Mouse (Mus musculus) midbrain, embryonic 14.5 days (tissue): Measurements from ENCODE around the gene Sobp. TPM values are rescaled to one million over a fixed set of nuclear protein-coding genes. Genes with fewer than 3 reads are reported as not detected.

Experiments
- ATAC-seq: fragments of 200-750 bp; cut with Nextera tagmentation; 2 replicates; pipeline ENCODE4 v1.8.0; 2017; ENCODE audit warnings: moderate number of reproducible peaks, moderate library complexity; ENCODE audit not compliant: low FRiP score, low TSS enrichment
- DNase-seq: peaks from one replicate; pipeline ENCODE4 v3.0.0-alpha.2; 2015
- H3K27ac ChIP-seq: fragments of 300-500 bp; sonication (generic); replicated peaks from 2 replicates; pipeline ENCODE4 v1.5.1; 2014; ENCODE audit warnings: mild to moderate bottlenecking, low read depth, low read length, moderate library complexity
- H3K27me3 ChIP-seq: fragments of 300-500 bp; sonication (generic); 2 replicates; pipeline ENCODE4 v1.6.1; 2014; ENCODE audit warnings: low read length, control low read depth, mixed read lengths; ENCODE audit not compliant: control insufficient read depth, insufficient read depth
- H3K36me3 ChIP-seq: fragments of 300-500 bp; sonication (generic); 2 replicates; pipeline ENCODE4 v1.6.1; 2014; ENCODE audit warnings: low read length, control low read depth; ENCODE audit not compliant: control insufficient read depth, insufficient read depth
- H3K4me1 ChIP-seq: fragments of 300-500 bp; sonication (generic); 2 replicates; pipeline ENCODE4 v1.6.1; 2014; ENCODE audit warnings: mild to moderate bottlenecking, antibody characterized with exemption, low read length, control low read depth; ENCODE audit not compliant: control insufficient read depth, insufficient read depth
- H3K4me2 ChIP-seq: fragments of 300-500 bp; sonication (generic); 2 replicates; pipeline ENCODE4 v1.6.1; 2014; ENCODE audit warnings: mild to moderate bottlenecking, low read length, moderate library complexity
- H3K4me3 ChIP-seq: fragments of 300-500 bp; sonication (generic); replicated peaks from 2 replicates; pipeline ENCODE4 v1.5.1; 2014; ENCODE audit warnings: low read depth, low read length
- H3K9ac ChIP-seq: fragments of 300-500 bp; sonication (generic); replicated peaks from 2 replicates; pipeline ENCODE4 v1.6.1; 2014; ENCODE audit warnings: mild to moderate bottlenecking, low read length, moderate library complexity
- H3K9me3 ChIP-seq: fragments of 300-500 bp; sonication (generic); 2 replicates; pipeline ENCODE4 v1.6.1; 2016; ENCODE audit warnings: low read length, control low read depth, mixed read lengths; ENCODE audit not compliant: control insufficient read depth
- WGBS: fragments of 180-500 bp; shearing (Covaris S2); extraction: QIAGEN DNeasy Blood & Tissue Kit; methylation state at CpG from one replicate; pipeline ENCODE4 v1.1.7; 2014; 5-methylcytosine and 5-hydroxymethylcytosine counted together
- polyA plus RNA-seq: library from polyadenylated mRNA; unstranded; fragments of >200 nt; fragmentation: Nextera tagmentation; extraction: Ambion mirVana; gene quantifications from 2 replicates; pipeline ENCODE4 v1.2.1, GENCODE M21; 2014

Sobp gene
- polyA plus RNA-seq, 1 experiment from 2014 or later: 21.2 TPM

GRCm38 (mm10) chr10:43073281-43073680 lies 101.0 kb downstream of the Sobp start:
- H3K4me1 ChIP-seq: peaks cover 28% of the 10 kb centered on the region
- H3K4me2 ChIP-seq: no peak overlapping the region
- 21% methylated on average over 8 of the region's 8 CpGs for WGBS
- no peaks in the 10 kb centered on the region for H3K36me3 ChIP-seq
- H3K9me3 ChIP-seq: no peaks in the 10 kb centered on the region
- H3K4me3 ChIP-seq: no peak overlapping the region
- DNase-seq (peak; percentile 50), ATAC-seq (no peak)
- H3K27ac ChIP-seq: peak overlapping the region; percentile 75
- H3K27me3 ChIP-seq: no peaks in the 10 kb centered on the region
- H3K9ac ChIP-seq: 0 out of 2 replicates have a peak overlapping the region, but pooled peaks have one; percentile 6

GRCm38 (mm10) chr10:43070893-43071292 lies 103.4 kb downstream of the Sobp start:
- Histone ChIP-seq H3K9ac (no peak overlapping the region), H3K9me3 (no peaks in the 10 kb centered on the region), H3K27me3 (no peaks in the 10 kb centered on the region), H3K4me1 (peaks cover 19% of the 10 kb centered on the region), H3K4me2 (no peak overlapping the region), H3K36me3 (no peaks in the 10 kb centered on the region), H3K4me3 (no peak overlapping the region), H3K27ac (no peak overlapping the region)
- WGBS: 91% methylated on average over 6 of the region's 6 CpGs
- DNase-seq (no peak), ATAC-seq (no peak)

GRCm38 (mm10) chr10:43065331-43065730 lies 109.0 kb downstream of the Sobp start:
- Histone ChIP-seq H3K9ac (no peak overlapping the region), H3K4me3 (no peak overlapping the region), H3K27ac (no peak overlapping the region), H3K4me2 (no peak overlapping the region), H3K4me1 (no peaks in the 10 kb centered on the region), H3K36me3 (peaks cover 11% of the 10 kb centered on the region; the same call in 1 of the 2 replicates), H3K27me3 (no peaks in the 10 kb centered on the region), H3K9me3 (no peaks in the 10 kb centered on the region)
- DNase-seq: no peak
- 88% methylated on average over 7 of the region's 7 CpGs for WGBS
- ATAC-seq: no peak

DNA sequence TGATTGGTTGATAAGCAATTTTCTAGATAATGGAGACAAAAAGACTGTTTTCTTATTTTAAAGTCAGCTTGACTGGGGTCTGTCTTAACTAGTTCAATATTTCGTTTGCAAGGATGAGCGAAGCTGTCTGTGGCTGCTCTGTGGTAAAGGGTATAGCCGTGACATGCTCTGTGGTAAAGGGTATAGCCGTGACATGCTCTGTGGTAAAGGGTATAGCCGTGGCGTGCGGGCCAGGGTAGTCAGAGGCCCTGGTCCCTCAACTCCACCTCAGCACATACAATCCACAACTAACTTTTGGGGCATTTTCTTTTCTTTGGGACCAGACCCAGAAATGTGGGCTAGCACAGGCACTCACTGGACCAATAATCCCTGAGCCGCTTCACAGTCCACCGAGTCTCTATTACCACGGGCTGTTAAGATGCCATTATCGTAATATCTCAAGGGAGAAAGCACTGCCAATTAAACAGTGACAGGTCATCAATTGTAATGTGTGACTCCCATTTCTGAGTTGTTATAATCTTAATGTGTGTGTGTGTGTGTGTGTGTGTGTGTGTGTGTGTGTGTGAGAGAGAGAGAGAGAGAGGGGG lies 112.7 kb downstream of the Sobp start:
- ATAC-seq: no peak
- H3K27ac ChIP-seq: no peak overlapping the region
- no peaks in the 10 kb centered on the region for H3K27me3 ChIP-seq

GRCm38 (mm10) chr10:43055405-43055804 lies 118.9 kb downstream of the Sobp start:
- no peak for ATAC-seq
- Histone ChIP-seq H3K27ac (no peak overlapping the region), H3K4me1 (peaks cover 3% of the 10 kb centered on the region; the same call in 1 of the 2 replicates), H3K27me3 (no peaks in the 10 kb centered on the region), H3K4me2 (no peak overlapping the region), H3K4me3 (no peak overlapping the region), H3K9ac (no peak overlapping the region), H3K36me3 (no peaks in the 10 kb centered on the region), H3K9me3 (no peaks in the 10 kb centered on the region)
- WGBS: 88% methylated on average over 2 of the region's 2 CpGs
- DNase-seq: no peak

More for the DNA sequence above, 112.7 kb downstream of the Sobp start:
- Histone ChIP-seq H3K4me2 (no peak overlapping the region), H3K4me3 (no peak overlapping the region), H3K9me3 (no peaks in the 10 kb centered on the region), H3K36me3 (peaks cover 11% of the 10 kb centered on the region; the same call in 1 of the 2 replicates), H3K9ac (no peak overlapping the region), H3K4me1 (no peaks in the 10 kb centered on the region)
- no peak for DNase-seq
- WGBS: 74% methylated on average over 11 of the region's 11 CpGs

- WGBS: 65% methylated on average over 8 of the region's 8 CpGs
- H3K4me3 ChIP-seq: no peak overlapping the region
- no peak for ATAC-seq
- no peak overlapping the region for H3K9ac ChIP-seq
- H3K9me3 ChIP-seq: no peaks in the 10 kb centered on the region
- H3K36me3 ChIP-seq: no peaks in the 10 kb centered on the region
- no peak overlapping the region for H3K27ac ChIP-seq
- peaks cover 3% of the 10 kb centered on the region; the same call in 1 of the 2 replicates for H3K4me1 ChIP-seq
- no peak overlapping the region for H3K4me2 ChIP-seq
- no peak for DNase-seq
- H3K27me3 ChIP-seq: no peaks in the 10 kb centered on the region
Measured at GRCm38 (mm10) chr10:43054776-43055175, 119.6 kb downstream of the Sobp start.

DNA sequence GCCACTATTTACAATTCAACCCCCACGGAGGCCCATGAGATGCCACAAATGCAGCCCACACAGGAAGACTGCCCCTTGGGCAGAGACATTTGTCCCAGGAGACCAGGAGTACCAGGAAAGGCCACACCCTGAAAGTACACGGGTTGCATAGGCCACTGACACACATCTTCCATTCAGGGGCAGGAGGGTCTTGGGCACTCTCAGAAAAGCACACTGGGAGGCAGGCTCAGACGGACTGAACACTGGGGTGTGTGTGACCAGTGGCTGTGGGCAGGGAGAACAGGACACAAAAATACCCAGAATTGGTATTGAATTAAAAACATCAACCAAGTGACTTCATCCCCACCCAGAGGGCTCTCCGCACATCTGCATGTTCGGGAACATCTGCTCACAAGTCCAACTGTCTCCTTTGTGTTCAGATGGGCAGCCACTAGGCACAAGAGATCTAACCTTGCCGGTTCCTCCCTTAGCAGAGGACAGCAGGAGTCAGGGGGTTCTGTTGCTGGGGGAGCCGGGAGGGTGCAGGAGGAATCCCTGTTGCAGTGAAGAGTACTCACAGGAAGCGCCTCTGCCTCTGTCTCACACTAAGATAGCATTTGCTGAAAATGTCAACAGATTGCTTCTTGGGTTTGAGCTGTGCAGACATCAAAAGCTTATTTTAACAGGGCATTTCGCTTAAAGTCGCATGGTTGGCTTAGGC lies 120.3 kb downstream of the Sobp start:
- DNase-seq: no peak
- WGBS: 60% methylated on average over 10 of the region's 10 CpGs
- 0 out of 2 replicates have a peak overlapping the region, but pooled peaks have one; percentile 0 for H3K27ac ChIP-seq

DNA sequence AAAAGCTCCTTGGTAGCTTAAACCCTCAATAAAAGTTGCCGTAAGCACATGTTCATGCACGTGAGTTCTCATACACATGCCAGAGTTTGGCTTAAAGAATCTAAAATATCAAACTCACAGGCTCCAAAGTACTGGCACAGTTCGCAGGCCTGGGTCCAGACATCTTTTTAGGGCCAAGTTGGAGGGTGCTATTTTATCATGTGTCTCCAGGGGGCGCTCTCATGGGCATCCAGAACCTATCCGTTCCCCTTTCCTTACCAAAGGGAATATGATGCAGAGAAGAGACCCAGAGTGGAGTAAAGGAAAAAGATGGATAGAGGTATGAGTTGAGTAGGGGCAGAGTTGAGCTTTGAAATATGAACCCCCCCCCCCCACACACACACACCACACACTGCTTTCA lies 121.9 kb downstream of the Sobp start:
- peak; percentile 49 for DNase-seq

More for the DNA sequence above, 120.3 kb downstream of the Sobp start:
- Histone ChIP-seq H3K4me1 (peaks cover 3% of the 10 kb centered on the region; the same call in 1 of the 2 replicates), H3K9me3 (no peaks in the 10 kb centered on the region), H3K4me2 (no peak overlapping the region), H3K4me3 (no peak overlapping the region), H3K9ac (no peak overlapping the region), H3K27me3 (no peaks in the 10 kb centered on the region), H3K36me3 (no peaks in the 10 kb centered on the region)
- ATAC-seq: no peak

More for the DNA sequence above, 121.9 kb downstream of the Sobp start:
- no peak overlapping the region for H3K9ac ChIP-seq
- H3K27me3 ChIP-seq: no peaks in the 10 kb centered on the region
- no peaks in the 10 kb centered on the region for H3K9me3 ChIP-seq
- H3K4me3 ChIP-seq: no peak overlapping the region
- H3K4me1 ChIP-seq: peaks cover 5% of the 10 kb centered on the region; the same call in 1 of the 2 replicates
- WGBS: 56% methylated on average over 5 of the region's 5 CpGs
- H3K27ac ChIP-seq: no peak overlapping the region
- no peak overlapping the region for H3K4me2 ChIP-seq
- ATAC-seq: no peak
- no peaks in the 10 kb centered on the region for H3K36me3 ChIP-seq
